Mouse (Mus musculus) retina, postnatal 7 days (tissue): ENCODE data around the gene Cldn14.
A peak's percentile ranks its signal among the peaks of the same experiment; 100 is the strongest.
"Not testable (repeated sequence)": the region's sequence is repeated elsewhere in the genome, so short reads cannot be mapped to it uniquely, and the experiment has no call there.

ENCODE experiments used
- DNase-seq: peaks from one replicate; pipeline ENCODE4 v3.0.0-alpha.2; 2012; ENCODE audit warnings: low read depth, low spot score

Cldn14 gene

DNA sequence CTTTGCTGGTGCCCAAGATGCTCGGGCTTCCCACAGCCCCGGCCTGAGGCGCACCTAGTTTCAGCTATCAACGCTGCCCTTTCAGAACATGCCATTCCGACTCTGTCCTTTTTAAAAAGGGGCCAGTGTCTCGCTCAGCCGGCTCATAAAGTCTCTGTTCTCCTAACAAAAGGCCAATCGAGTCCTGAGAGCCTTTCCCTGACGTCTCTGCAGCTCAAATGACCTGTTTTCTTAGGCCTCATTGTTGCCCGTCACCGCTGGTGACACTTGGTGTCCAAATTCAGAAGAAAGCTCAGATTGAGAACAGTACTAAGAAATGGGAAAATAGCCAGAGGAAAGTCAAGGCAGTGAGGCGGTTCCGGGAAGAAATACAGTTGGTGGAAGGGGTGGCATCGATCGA is at the start of gene Cldn14:
Gene Cldn14 (minus strand): TSS at position 101 of the 400 bp plus-strand sequence.
- no peak for DNase-seq

DNA sequence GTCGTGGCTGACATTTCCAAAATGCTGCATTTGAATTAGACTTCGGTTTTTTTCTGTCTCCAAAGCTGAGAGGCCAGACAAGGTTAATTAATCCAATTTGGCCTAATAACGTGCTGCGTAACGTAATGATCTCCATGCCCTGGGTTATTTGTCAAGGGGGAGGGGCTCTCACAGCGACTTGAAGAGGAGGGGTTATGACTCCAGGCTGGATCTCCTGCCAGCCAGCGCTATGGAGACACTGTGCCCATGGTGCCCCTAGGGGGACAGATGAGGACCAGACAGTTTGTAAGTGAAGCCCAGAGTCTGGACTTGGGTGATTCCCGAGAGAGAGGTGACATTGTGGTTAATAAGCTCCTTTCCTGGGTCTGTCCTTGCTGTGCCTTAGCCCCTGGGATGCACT is 46.9 kb upstream of the Cldn14 start:
- DNase-seq = no peak

DNA sequence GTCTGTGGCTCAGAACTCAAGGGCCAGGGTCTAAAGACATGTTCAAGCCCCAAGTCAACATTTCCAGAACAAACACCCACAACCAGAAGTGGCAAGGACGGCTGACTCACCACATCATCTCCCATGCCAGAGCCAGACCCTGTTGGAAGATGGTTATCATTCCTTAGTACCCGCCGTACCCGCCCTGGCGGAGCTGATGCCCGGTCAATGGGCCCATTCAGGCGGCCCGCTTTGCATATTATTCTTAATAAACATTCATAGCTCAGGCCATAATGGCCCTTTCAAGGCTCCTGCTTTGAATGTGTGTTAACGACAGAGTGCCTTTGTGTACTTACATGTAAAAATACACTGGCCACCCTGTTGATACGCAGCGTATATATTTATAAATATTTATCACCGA is 46.5 kb upstream of the Cldn14 start:
- DNase-seq = no peak

DNA sequence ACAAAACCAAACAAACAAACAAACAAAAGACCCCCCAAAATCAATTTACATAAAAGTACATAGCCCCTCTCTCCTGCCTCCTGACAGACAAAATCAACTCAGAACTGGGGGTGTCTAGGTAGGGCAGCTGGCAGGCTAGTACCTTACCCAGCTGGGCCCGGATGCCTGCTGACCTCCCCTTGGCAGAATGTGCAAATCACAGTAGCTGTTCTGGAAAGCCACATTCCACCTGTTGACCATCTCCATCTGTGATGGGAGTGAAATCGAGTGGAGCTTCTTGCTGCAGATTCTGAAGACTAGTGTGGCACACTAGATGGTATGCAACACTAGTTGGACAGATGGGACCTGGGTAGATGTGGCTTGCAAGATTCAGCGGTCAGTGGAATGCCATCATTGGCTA is 41.7 kb upstream of the Cldn14 start:
- no peak for DNase-seq

DNA sequence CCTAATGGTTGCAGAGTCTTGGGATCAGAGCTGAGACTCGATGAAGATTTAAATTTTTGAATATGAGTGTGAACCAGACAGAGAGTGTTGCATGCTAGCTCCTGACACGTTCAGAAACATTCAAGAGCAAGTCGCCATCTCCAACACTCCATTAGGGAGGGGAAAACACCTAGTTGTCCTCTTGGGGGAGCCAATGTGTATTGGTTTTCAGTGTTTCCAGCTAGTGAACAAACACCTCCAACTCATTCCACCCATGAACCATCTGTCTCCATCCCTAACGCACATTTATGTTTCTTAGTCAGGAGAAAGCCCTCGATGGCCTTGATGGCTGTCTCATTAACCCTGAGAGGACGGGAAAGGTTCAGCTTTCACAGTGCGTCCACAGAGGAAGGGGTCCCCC is 36.4 kb upstream of the Cldn14 start:
- no peak for DNase-seq

DNA sequence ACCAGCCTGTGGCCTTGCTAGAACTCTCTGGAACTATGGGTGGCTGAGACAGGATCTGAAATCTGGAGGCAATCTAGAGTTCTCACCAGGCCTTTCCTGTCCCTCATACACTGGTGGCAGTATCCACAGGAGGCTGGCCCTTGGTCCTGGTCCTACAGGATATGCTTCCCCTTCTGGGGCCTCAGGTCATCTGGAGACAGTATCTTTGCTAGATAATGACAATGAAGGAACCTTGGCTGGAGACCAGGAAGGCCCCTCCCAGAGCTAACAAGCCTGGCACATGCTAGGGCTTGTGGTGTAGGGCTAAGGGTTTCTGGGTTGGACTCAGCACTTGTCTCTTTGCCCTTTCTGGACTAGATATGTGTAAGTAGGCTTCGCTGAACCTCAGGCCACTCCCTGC is 35.2 kb upstream of the Cldn14 start:
- DNase-seq = no peak

DNA sequence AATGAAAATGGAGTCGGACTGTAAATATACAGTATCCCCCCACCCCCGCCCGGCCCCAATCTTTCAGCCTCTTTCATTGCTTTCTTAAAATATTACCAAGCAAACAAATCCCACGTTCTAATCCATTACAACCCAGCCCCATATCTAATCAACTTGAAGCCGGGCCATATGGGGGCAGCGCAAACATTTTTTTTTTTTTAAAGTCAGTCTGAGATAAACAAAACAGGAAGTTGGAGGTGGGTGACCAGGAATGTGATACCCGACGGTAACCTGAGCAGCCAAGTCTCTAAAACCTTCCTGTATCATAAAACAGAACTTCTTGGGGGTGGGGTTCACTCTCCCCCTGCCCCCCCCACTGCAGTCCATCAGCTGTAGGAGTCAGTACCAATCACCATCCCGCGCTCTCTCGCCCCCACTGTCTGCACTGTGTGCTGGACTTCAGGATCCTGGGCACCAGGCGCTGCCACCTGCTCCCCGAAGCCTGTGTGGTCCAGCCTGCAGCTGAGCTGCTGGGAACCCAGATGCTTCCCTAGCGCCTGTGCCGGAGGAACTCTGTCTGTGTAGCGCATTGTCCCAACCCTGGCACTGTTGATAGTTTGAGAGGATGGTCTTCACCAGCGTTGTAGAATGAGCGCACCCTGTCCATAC is 32.6 kb upstream of the Cldn14 start:
- DNase-seq = peak; percentile 20

DNA sequence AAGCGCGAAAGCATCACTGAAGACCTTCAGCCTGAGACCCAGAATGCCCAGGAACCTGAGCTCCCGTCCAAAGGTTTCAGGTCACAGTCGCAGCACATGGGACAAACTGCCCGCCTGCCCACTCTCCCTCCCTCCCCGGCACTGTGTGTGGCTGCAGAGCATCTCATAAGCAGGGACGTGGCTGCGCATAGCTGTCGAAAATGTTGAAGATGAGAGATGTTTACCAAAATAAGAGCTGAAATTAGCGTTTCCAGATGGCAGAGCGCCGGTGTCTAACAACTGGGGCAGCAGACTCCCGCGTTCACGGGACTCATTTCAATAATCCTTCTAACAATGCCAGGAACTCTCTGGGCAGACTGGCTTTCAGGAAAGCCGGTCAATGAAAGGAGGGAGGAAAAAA is 31.8 kb upstream of the Cldn14 start:
- DNase-seq = no peak

DNA sequence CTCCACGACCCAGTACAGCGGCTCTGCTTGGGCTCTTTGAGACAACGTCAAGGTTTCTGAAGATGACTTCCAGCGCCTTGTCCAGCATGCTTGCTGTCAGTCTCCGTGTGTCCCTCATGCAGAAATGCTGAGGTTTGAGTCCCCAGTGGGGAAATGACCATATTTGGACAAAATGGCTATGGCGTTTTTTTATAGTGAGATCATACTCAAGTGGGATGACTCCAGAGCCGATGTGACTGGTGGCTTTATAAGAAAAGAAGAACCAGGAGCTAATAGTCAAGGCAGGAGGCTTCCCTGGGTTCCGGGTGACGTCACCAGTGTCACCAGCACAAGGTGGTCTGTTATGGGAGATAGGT is 30.3 kb upstream of the Cldn14 start:
- DNase-seq = no peak

DNA sequence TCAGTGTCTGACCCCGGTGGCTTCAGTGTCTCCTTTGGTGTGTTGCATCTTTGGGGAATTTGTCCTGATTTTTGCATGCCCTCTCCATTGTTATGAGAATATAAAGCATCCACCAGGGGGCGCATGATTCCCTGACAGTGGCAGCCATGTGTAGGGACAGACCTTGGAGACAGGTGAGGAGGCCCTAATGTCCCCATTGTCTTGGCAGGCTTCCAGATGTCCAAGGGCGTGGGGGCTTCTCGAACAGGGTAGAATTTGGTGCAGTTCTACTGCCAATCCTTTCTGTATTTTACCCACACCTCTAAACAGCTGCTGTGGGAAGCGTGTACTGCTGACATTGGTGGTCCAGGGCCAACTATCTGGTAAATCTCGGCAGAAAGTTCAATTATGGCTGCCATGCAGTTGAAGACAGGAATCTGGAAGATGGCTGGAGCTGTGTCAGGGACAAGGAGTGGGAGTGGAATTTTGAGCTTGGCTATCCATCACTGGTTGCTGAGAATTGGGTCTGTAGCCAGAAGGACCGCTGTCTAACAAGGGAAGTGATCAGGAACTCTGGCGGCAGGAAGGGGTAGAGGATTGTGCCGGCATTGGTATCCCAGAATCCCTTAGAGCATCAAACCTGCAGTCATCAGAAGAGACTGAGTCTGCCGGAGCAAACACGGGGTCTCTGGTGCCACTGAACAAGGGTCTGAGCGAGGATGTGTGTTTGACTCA is 29.8 kb upstream of the Cldn14 start:
- peak; percentile 59 for DNase-seq

DNA sequence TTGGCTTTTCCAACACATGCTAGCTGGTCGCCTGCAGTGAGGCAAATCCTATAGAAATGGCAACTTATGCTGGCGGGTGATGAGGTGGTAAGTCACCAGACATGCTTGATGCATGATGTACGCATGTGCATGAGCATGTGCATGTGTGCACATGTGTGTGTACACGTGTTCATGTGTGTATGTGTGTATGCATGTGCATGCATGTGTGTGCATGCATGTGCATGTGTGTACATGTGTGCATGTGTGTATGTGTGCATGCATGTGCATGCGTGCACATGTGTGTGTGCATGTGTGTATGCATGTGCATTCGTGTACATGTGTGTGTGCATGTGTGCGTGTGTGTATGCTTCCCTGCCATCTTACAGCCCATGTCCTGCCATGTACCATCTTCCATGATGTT is 28.6 kb upstream of the Cldn14 start:
- DNase-seq = no peak

DNA sequence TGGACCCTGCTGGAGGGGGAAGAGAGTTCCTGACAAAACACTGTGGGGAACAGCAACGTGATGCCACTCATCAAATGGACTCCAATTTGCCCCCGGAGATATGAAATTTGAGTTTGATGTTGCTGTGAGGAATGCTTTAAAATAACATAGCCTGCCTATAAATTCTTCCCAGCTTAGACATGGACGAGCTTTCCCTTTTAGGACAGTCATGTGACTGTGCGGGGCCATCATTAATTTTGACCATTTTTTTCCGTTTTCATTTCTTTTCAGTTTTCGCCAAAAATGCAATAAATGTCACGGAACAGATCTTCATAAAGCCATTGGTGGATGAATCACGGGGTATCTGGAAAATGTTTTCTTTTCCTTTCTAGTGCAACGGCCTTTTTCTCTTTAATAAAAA is 25.5 kb upstream of the Cldn14 start:
- DNase-seq = no peak

DNA sequence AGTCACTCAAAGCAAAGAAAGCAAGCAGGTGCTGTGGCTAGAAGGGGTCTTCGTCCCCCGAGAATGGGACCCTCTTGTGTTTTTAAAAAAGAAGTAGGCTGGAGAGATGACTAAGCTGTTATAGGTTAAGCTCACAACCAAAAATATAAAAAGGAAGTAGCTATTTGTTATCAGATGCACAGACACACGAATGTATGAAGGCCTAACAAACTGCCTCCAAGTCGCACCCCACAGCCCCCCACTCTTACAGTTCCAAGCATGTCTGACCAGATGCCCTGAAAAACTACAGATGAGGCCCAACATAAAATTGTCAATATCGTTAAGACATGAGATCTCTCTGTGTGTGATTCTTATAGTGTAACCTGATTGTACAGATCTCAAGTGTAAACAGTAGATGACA is 23.6 kb upstream of the Cldn14 start:
- DNase-seq = no peak

DNA sequence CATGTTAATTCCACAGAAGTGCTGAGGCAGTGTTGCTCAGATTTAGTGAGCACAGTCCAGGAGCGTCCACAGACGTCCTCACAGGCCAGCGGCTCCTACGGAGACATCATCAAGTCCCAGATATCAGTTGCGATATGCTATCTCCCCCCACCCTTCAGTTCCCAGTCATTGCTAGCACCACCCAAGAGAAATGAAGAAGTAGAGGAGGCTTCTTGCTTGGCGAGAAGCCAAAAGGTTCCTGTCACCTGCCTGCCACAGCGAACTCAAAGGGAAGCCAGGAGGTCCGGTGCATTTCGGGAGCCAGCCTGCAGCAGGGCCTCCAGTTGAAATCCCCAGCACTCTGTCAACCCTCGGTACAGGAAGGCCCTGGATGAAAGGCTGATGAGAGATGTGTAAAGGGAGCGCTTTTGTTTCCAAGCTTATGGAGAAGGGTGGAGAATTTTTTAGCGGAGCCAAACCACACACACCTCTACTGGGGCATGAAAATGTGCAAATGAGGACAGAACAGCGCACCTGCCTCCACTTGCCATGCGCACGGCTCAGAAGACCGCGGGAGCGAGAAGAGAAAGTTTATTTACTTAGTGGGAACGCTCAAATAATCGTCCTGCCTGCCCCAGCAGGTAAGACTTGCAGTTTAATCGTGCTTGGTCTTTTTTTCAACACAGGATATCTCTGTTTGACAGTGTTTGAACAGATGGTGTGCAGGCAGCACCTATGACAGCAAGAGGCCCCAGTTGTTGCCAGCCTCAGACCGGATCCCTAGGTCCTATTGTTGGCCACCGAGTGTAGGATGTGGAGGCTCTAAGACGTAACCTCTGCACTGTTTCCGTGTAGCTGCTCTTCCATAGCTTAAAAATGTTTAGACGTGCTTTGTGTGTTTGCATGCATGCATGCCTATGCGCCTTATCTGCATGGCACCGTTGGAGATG is 15.0 kb upstream of the Cldn14 start:
- DNase-seq = no peak

DNA sequence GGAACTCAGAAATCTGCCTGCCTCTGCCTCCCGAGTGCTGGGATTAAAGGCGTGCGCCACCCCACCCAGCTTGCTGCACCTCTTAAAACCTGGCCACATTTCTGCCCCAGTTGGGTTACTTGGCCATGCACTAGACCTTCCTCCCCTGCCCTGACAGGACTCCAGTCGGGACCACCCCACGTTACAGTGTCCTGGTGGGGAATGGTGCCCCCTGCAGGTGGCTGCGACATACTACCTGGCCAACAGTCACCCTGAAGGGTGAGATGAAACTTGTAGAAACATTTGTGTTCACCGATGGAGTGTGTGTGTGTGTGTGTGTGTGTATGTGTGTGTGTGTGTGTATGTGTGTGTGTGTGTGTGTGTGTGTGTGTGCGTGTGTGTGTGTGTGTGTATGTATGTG is 11.1 kb upstream of the Cldn14 start:
- not testable (repeated sequence) for DNase-seq

DNA sequence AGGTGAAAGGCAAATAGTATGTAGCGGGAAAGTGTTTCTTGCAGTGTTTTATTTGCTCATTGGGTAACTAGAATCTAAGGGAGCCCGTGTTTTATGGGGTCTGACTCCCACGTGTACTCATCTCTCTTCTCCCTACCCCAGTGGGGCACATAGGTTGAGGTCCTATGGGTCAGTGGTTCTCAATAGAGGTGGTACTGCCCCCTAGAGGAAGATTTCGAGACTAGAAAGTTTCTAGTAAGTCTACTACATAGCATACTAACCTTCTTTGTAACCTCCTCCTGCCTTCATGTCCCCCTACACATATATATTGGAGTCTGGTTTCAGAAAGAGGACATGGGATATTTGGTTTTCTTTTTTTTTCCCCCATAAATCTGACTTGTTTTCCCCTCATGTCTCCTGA is 9.3 kb upstream of the Cldn14 start:
- no peak for DNase-seq

DNA sequence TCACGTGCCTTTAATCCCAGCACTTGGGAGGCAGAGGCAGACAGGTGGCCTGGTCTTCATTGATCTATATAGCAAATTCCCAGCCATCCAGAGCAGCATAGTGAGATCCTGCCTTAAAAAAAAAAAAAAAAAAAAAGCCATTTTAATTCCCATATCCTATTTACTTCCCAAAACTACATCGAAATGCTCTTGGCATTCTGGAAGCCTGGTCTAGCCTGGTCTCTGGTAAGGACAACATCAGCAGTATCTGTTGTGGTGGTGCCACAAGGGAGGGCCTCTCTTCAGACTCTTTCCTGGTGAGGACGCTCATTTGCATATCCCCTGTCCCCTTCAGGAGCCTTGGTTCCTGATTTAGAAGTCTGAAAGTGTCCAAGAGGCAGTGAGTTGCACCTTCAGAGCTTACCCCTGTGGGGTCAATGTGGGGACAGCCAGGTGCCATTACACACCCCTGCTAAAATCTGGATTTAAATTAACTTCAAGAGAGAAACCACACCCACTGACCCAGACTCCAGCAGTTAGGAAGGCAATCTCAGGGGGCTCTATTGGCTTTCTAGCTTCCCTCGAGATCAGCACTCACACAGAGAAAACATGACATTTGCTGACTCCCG is 6.0 kb upstream of the Cldn14 start:
- DNase-seq = no peak

DNA sequence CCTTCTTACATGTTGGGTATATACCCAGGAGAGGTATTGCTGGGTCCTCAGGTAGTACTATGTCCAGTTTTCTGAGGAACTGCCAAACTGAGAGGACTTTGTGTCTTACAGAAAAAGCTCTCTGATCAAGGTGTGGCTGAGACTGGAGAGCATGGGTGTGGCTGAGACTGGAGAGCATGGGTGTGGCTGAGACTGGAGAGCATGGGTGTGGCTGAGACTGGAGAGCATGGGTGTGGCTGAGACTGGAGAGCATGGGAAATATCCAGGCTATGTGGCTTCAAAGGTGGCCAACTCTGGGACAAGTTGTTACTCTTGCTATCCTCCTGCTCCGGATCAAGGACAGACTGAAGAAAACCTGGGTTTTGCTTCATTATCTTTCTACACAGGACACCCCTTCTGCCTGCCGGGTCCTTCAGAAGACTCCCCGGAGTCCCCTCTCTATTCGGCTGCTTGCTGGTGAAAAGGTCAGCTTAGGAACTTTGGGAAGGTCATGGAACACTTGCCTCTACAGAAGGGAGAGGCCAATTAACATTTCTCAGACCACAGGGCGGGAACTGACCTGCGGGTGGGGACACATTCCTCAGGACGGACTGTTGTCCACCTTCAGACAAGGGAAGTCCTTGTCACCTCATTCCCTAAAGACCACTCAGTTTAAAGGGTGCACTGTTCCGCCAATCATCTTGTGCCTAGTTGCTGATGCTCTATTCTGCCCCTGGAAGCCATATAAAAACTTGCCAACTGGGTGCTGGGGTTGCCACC is 4.9 kb upstream of the Cldn14 start:
- not testable (repeated sequence) for DNase-seq

DNA sequence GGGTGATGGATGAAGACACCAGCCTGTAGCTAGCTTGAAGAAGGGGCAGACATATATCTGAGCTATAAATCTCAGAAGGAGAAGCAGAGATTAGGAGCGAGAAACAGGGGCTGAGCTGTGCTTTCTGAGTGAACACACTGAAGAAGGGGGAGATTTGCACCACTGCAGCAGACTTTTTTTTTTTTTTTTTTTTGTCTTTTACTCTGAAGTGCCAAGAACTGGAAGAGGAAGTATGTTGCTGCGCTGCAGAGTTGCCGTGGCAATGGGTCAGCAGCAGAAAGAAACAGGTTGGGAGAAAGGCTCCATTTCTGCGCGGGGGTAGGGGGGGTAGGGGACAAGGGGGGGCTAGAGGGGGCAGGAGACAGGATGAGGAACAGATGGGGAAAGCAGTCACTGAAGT is 2.6 kb upstream of the Cldn14 start:
- DNase-seq = no peak

DNA sequence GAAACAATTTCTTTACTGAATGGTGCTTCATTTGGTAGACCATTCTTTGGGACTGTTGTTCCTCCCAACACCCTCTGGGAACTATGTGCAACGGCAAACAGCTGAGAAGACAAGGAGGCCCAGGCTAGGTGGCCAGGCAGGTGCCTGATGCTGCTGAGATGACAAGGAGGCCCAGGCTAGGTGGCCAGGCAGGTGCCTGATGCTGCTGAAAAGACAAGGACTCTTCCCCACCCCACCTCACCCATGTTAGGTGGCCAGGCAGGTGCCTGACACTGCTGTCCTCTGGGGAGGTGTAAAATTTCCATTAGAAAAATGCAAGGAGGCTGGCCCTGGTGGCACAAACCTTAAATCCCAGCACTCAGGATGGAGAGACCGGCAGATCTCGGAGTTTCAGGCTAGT is 2.0 kb upstream of the Cldn14 start:
- DNase-seq = no peak

DNA sequence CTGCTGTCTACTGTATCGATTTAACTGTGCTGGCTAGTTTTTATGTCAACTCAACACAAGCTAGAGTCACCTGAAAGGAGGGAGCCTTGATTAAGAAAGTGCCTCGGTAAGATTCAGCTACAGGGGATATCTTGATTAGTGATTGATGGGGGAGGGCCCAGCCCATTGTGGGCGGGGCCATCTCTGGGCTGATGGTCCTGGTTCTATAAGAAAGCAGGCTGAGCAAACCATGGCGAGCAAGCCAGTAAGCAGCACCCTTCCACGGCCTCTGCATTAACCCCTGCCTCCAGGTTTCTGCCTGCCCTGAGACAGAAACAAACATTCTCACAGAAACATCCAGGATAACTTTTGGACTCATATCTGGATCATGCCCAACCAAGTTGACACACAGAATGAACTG is 1.5 kb upstream of the Cldn14 start:
- no peak for DNase-seq

DNA sequence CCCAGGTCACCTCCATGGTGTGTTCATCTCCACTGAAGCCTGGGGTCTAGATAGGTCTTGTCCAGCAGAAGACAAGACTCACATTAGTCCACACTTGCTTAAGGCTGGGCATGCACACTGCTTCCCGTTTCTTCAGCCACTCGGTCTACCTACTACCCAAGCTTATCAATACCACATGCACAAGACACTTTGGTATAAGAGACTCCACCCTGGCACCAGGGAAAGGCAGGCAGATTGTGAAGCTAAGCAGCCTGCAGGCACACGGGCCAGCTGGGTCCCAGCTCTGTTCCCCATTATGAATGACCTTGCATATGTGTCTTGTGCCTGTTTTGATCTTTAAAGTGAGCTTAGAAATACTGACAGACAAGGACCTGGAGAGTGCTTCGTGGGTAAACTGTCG is 719 bp upstream of the Cldn14 start:
- DNase-seq = no peak
